Mouse (Mus musculus): ENCODE data around the gene Fut2. TPM values are rescaled to one million over a fixed set of nuclear protein-coding genes. Genes with fewer than 3 reads are reported as not detected.

Fut2 gene
- polyA plus RNA-seq, 1 experiment from 2014 or later = 0.05 TPM

Other genes with a start within 250 kb of the Fut2 start
- gene Lhb, start 245.6 kb downstream of the Fut2 start, polyA plus RNA-seq (2016; fragmentation: Nextera tagmentation; extraction: Ambion mirVana) = not detected in 2 replicates
- 41.7 and 41.9 TPM in 2 replicates for gene Gys1, start 231.6 kb downstream of the Fut2 start, polyA plus RNA-seq (2016; fragmentation: Nextera tagmentation; extraction: Ambion mirVana)
- gene Ruvbl2, start 228.3 kb downstream of the Fut2 start, polyA plus RNA-seq (2016; fragmentation: Nextera tagmentation; extraction: Ambion mirVana) = 202 and 222 TPM in 2 replicates
- gene Ftl1, start 206.5 kb downstream of the Fut2 start, polyA plus RNA-seq (2016; fragmentation: Nextera tagmentation; extraction: Ambion mirVana) = 5,695 and 6,139 TPM in 2 replicates
- 240 and 265 TPM in 2 replicates for gene Bax, start 199.5 kb downstream of the Fut2 start, polyA plus RNA-seq (2016; fragmentation: Nextera tagmentation; extraction: Ambion mirVana)
- gene Tulp2, start 184.5 kb downstream of the Fut2 start, polyA plus RNA-seq (2016; fragmentation: Nextera tagmentation; extraction: Ambion mirVana) = 0.15 and 0.21 TPM in 2 replicates
- gene Gm45808, start 179.6 kb downstream of the Fut2 start, polyA plus RNA-seq (2016; fragmentation: Nextera tagmentation; extraction: Ambion mirVana) = 0.34 TPM in 1 of 2 replicates, not detected in the other
- 6.0 and 6.8 TPM in 2 replicates for gene Dhdh, start 177.6 kb downstream of the Fut2 start, polyA plus RNA-seq (2016; fragmentation: Nextera tagmentation; extraction: Ambion mirVana)
- gene Nucb1, start 156.0 kb downstream of the Fut2 start, polyA plus RNA-seq (2016; fragmentation: Nextera tagmentation; extraction: Ambion mirVana) = 105 and 112 TPM in 2 replicates
- 15.0 and 18.6 TPM in 2 replicates for gene Ppp1r15a, start 140.1 kb downstream of the Fut2 start, polyA plus RNA-seq (2016; fragmentation: Nextera tagmentation; extraction: Ambion mirVana)
- 0.78 and 1.1 TPM in 2 replicates for gene Plekha4, start 140.1 kb downstream of the Fut2 start, polyA plus RNA-seq (2016; fragmentation: Nextera tagmentation; extraction: Ambion mirVana)
- gene Hsd17b14, start 111.5 kb downstream of the Fut2 start, polyA plus RNA-seq (2016; fragmentation: Nextera tagmentation; extraction: Ambion mirVana) = 0.43 and 0.55 TPM in 2 replicates
- gene Bcat2, start 96.2 kb downstream of the Fut2 start, polyA plus RNA-seq (2016; fragmentation: Nextera tagmentation; extraction: Ambion mirVana) = 32.2 and 38.2 TPM in 2 replicates
- not detected in 2 replicates for gene Fgf21, start 50.9 kb downstream of the Fut2 start, polyA plus RNA-seq (2016; fragmentation: Nextera tagmentation; extraction: Ambion mirVana)
- not detected in 2 replicates for gene Fut1, start 49.1 kb downstream of the Fut2 start, polyA plus RNA-seq (2016; fragmentation: Nextera tagmentation; extraction: Ambion mirVana)
- 0.16 TPM in 1 of 2 replicates, not detected in the other for gene Izumo1, start 44.6 kb downstream of the Fut2 start, polyA plus RNA-seq (2016; fragmentation: Nextera tagmentation; extraction: Ambion mirVana)
- gene Rasip1, start 38.9 kb downstream of the Fut2 start, polyA plus RNA-seq (2016; fragmentation: Nextera tagmentation; extraction: Ambion mirVana) = 4.8 and 5.5 TPM in 2 replicates
- 2.1 and 3.3 TPM in 2 replicates for gene Mamstr, start 26.4 kb downstream of the Fut2 start, polyA plus RNA-seq (2016; fragmentation: Nextera tagmentation; extraction: Ambion mirVana)
- 0.46 and 0.48 TPM in 2 replicates for gene Ntn5, start 17.6 kb upstream of the Fut2 start, polyA plus RNA-seq (2016; fragmentation: Nextera tagmentation; extraction: Ambion mirVana)
- gene Sec1, start 28.0 kb upstream of the Fut2 start, polyA plus RNA-seq (2016; fragmentation: Nextera tagmentation; extraction: Ambion mirVana) = 0.32 and 0.34 TPM in 2 replicates
- gene Car11, start 33.4 kb upstream of the Fut2 start, polyA plus RNA-seq (2016; fragmentation: Nextera tagmentation; extraction: Ambion mirVana) = 4.6 and 4.9 TPM in 2 replicates
- 2.1 and 2.9 TPM in 2 replicates for gene Dbp, start 38.7 kb upstream of the Fut2 start, polyA plus RNA-seq (2016; fragmentation: Nextera tagmentation; extraction: Ambion mirVana)
- gene Rpl18, start 49.1 kb upstream of the Fut2 start, polyA plus RNA-seq (2016; fragmentation: Nextera tagmentation; extraction: Ambion mirVana) = 965 and 1,116 TPM in 2 replicates
- gene Sphk2, start 51.6 kb upstream of the Fut2 start, polyA plus RNA-seq (2016; fragmentation: Nextera tagmentation; extraction: Ambion mirVana) = 32.3 and 32.8 TPM in 2 replicates
- gene Fam83e, start 54.8 kb upstream of the Fut2 start, polyA plus RNA-seq (2016; fragmentation: Nextera tagmentation; extraction: Ambion mirVana) = 1.7 and 2.0 TPM in 2 replicates
- gene Spaca4, start 59.4 kb upstream of the Fut2 start, polyA plus RNA-seq (2016; fragmentation: Nextera tagmentation; extraction: Ambion mirVana) = not detected in 2 replicates
- 2.3 and 3.3 TPM in 2 replicates for gene Lmtk3, start 117.3 kb upstream of the Fut2 start, polyA plus RNA-seq (2016; fragmentation: Nextera tagmentation; extraction: Ambion mirVana)
- gene Sult2b1, start 118.3 kb upstream of the Fut2 start, polyA plus RNA-seq (2016; fragmentation: Nextera tagmentation; extraction: Ambion mirVana) = 1.1 and 1.5 TPM in 2 replicates
- gene Cyth2, start 148.2 kb upstream of the Fut2 start, polyA plus RNA-seq (2016; fragmentation: Nextera tagmentation; extraction: Ambion mirVana) = 153 and 183 TPM in 2 replicates
- gene Kcnj14, start 158.4 kb upstream of the Fut2 start, polyA plus RNA-seq (2016; fragmentation: Nextera tagmentation; extraction: Ambion mirVana) = 0.65 and 0.72 TPM in 2 replicates
- 95.8 and 119 TPM in 2 replicates for gene Grwd1, start 164.6 kb upstream of the Fut2 start, polyA plus RNA-seq (2016; fragmentation: Nextera tagmentation; extraction: Ambion mirVana)
- gene Kdelr1, start 206.4 kb upstream of the Fut2 start, polyA plus RNA-seq (2016; fragmentation: Nextera tagmentation; extraction: Ambion mirVana) = 36.1 and 39.0 TPM in 2 replicates
- 0.16 and 0.34 TPM in 2 replicates for gene Grin2d, start 212.0 kb upstream of the Fut2 start, polyA plus RNA-seq (2016; fragmentation: Nextera tagmentation; extraction: Ambion mirVana)
- gene Syngr4, start 230.3 kb upstream of the Fut2 start, polyA plus RNA-seq (2016; fragmentation: Nextera tagmentation; extraction: Ambion mirVana) = 1.5 and 1.7 TPM in 2 replicates
- 4.4 and 5.1 TPM in 2 replicates for gene Tmem143, start 230.5 kb upstream of the Fut2 start, polyA plus RNA-seq (2016; fragmentation: Nextera tagmentation; extraction: Ambion mirVana)